1 mouse cellular context compared by ENCODE assay signal in the genomic region with DNA sequence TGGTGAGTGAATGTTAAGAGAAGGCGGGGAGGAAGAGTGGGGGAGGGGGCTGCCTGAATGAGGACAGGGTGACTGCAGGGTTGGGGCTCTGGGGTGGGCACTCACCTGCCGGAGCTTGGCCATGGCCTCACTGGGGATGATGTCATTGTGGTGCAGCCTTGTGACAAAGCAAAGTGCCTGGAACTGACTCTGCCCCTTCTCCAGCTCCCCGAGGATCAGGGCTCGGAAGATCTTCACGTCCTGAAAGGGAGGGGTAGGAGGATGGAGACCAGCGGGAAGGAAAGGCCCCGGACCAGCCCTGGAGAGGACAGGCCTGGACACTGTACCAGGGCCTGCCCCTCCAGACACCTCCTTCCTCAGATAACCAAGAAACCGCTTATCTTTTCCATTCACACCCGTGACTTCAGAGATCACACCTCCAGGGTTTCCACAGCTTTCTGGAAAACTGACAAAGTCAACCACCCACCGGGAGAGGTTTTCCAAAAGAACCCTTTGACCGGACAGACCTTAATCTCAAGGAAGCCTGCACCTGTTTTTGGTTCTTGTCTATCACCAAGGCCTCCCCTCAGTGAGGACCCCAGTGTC.
TF ChIP-seq lines count a peak whose summit lies in the region.

No protein-coding gene starts in this region.

TF ChIP-seq in MEL, 35 proteins besides CTCF, POLR2A, EP300 and RAD21 (continued from another document):
- TF ChIP-seq GATA1 (IDR thresholded peaks at IDR 0.05; ENCODE audit: low read depth, low read length) (peak; percentile 78), SIN3A (IDR thresholded peaks at IDR 0.05; ENCODE audit: low read length) (0 out of 2 replicates have a peak, but pooled peaks have one; percentile 42), MYB (IDR thresholded peaks at IDR 0.05; ENCODE audit: low read depth, low read length) (0 out of 2 replicates have a peak, but pooled peaks have one; percentile 30), TCF12 (IDR thresholded peaks at IDR 0.05; ENCODE audit: low read depth, low read length) (peak; percentile 83), MAX (IDR thresholded peaks at IDR 0.05; ENCODE audit: low read length) (no peak), GABPA (IDR thresholded peaks at IDR 0.05; ENCODE audit: low read depth, low read length) (no peak), ZKSCAN1 (IDR thresholded peaks at IDR 0.05; ENCODE audit: low read depth, low read length) (no peak), POLR2AphosphoS5 (IDR thresholded peaks at IDR 0.05; ENCODE audit: borderline replicate concordance, low read depth, low read length) (no peak), CHD1 (IDR thresholded peaks at IDR 0.05; ENCODE audit: low read depth, low read length) (no peak), KAT2A (conservative IDR thresholded peaks at IDR 0.05; ENCODE audit: low read depth, low read length) (no peak; the same call in 1 of the 2 replicates), USF2 (IDR thresholded peaks at IDR 0.05; ENCODE audit: borderline replicate concordance in 1 of 2, insufficient read depth in 1 of 2, low read depth in 1 of 2, low read length in 2 of 2) (no peak), JUND (IDR thresholded peaks at IDR 0.05; ENCODE audit: low read depth, low read length) (no peak), POLR2AphosphoS2 (IDR thresholded peaks at IDR 0.05; ENCODE audit: low read length) (no peak), E2F4 (IDR thresholded peaks at IDR 0.05; ENCODE audit: borderline replicate concordance, low read depth, low read length) (no peak), TAL1 (IDR thresholded peaks at IDR 0.05; ENCODE audit: low read length) (peak; percentile 67), CHD2 (IDR thresholded peaks at IDR 0.05; ENCODE audit: low read length) (no peak), NRF1 (IDR thresholded peaks at IDR 0.05; ENCODE audit: insufficient read depth, low read depth, low read length, poor library complexity, severe bottlenecking) (no peak), SMC3 (IDR thresholded peaks at IDR 0.05; ENCODE audit: low read depth, low read length) (no peak), MXI1 (IDR thresholded peaks at IDR 0.05; ENCODE audit: low read depth, low read length) (no peak; the same call in 1 of the 2 replicates), MAFK (IDR thresholded peaks at IDR 0.05; ENCODE audit: borderline replicate concordance, low read depth, low read length) (no peak), ZMIZ1 (IDR thresholded peaks at IDR 0.05; ENCODE audit: low read depth, low read length) (no peak), MYC (IDR thresholded peaks at IDR 0.05; ENCODE audit: low read depth, low read length) (no peak), ZC3H11A (IDR thresholded peaks at IDR 0.05; ENCODE audit: low read depth, low read length) (no peak), MAZ (IDR thresholded peaks at IDR 0.05; ENCODE audit: low read depth, low read length) (peak; percentile 59; the same call in 1 of the 2 replicates), BHLHE40 (IDR thresholded peaks at IDR 0.05; ENCODE audit: borderline replicate concordance, low read depth, low read length) (peak; percentile 89), ZNF384 (IDR thresholded peaks at IDR 0.05; ENCODE audit: low read depth, low read length) (no peak), HCFC1 (IDR thresholded peaks at IDR 0.05; ENCODE audit: low read depth, low read length) (no peak), RCOR1 (IDR thresholded peaks at IDR 0.05; ENCODE audit: low read depth, low read length) (peak; percentile 66), MEF2A (IDR thresholded peaks at IDR 0.05; ENCODE audit: extremely low read depth, insufficient replicate concordance, low read depth, low read length, poor library complexity, severe bottlenecking) (no peak), ELF1 (IDR thresholded peaks at IDR 0.05; ENCODE audit: low read depth, low read length) (no peak), NELFE (IDR thresholded peaks at IDR 0.05; ENCODE audit: low read depth, low read length) (no peak)
